Mouse (Mus musculus): ENCODE data around the gene Ralb. TPM values are rescaled to one million over a fixed set of nuclear protein-coding genes. Genes with fewer than 3 reads are reported as not detected.

Ralb gene
- polyA plus RNA-seq, 1 experiment from 2014 or later: 38.6 TPM

GRCm38 (mm10) chr1:119523826-119524225, 19.2 kb upstream of the Ralb start:
- Histone ChIP-seq H3K4me2 (no peak overlapping the region), H3K36me3 (replicated peaks) (peaks cover 20% of the 10 kb centered on the region), H3K4me1 (replicated peaks) (peaks cover 51% of the 10 kb centered on the region), H3K4me3 (replicated peaks) (no peak overlapping the region), H3K27ac (replicated peaks) (no peak overlapping the region), H3K9me3 (replicated peaks) (no peaks in the 10 kb centered on the region), H3K27me3 (no peaks in the 10 kb centered on the region), H3K9ac (no peak overlapping the region)
- whole genome bisulfite sequencing (ENCODE audit: insufficient replicate concordance): 77% methylated on average over 7 of the region's 7 CpGs
- no peak for ATAC-seq (ENCODE audit: insufficient read depth)

GRCm38 (mm10) chr1:119523369-119523768, 18.8 kb upstream of the Ralb start:
- H3K27me3 ChIP-seq: no peaks in the 10 kb centered on the region
- no peaks in the 10 kb centered on the region for H3K9me3 ChIP-seq (replicated peaks)
- H3K36me3 ChIP-seq (replicated peaks): peaks cover 16% of the 10 kb centered on the region
- H3K4me1 ChIP-seq (replicated peaks): peaks cover 51% of the 10 kb centered on the region
- no peak overlapping the region for H3K4me2 ChIP-seq
- WGBS (ENCODE audit: insufficient replicate concordance): 67% methylated on average over 7 of the region's 7 CpGs
- no peak overlapping the region for H3K9ac ChIP-seq
- ATAC-seq (ENCODE audit: insufficient read depth): no peak
- peak overlapping the region; percentile 38; the same call in 1 of the 2 replicates for H3K27ac ChIP-seq (replicated peaks)
- no peak overlapping the region for H3K4me3 ChIP-seq (replicated peaks)

- no peak overlapping the region for H3K4me3 ChIP-seq (replicated peaks)
- no peak for ATAC-seq (ENCODE audit: insufficient read depth)
- 62% methylated on average over 4 of the region's 4 CpGs for WGBS (ENCODE audit: insufficient replicate concordance)
- H3K36me3 ChIP-seq (replicated peaks): peaks cover 11% of the 10 kb centered on the region
- peaks cover 55% of the 10 kb centered on the region for H3K4me1 ChIP-seq (replicated peaks)
- H3K4me2 ChIP-seq: no peak overlapping the region
- no peaks in the 10 kb centered on the region for H3K9me3 ChIP-seq (replicated peaks)
- no peak overlapping the region for H3K9ac ChIP-seq
- peak overlapping the region; percentile 38; the same call in 1 of the 2 replicates for H3K27ac ChIP-seq (replicated peaks)
- H3K27me3 ChIP-seq: no peaks in the 10 kb centered on the region
Measured at GRCm38 (mm10) chr1:119522726-119523125, 18.1 kb upstream of the Ralb start.

- no peak overlapping the region for H3K4me3 ChIP-seq (replicated peaks)
- ATAC-seq (ENCODE audit: insufficient read depth): no peak
- no peak overlapping the region for H3K4me2 ChIP-seq
- H3K9ac ChIP-seq: no peak overlapping the region
- peaks cover 45% of the 10 kb centered on the region for H3K4me1 ChIP-seq (replicated peaks)
- no peaks in the 10 kb centered on the region for H3K27me3 ChIP-seq
- WGBS (ENCODE audit: insufficient replicate concordance): 72% methylated on average over 7 of the region's 7 CpGs
- no peak overlapping the region for H3K27ac ChIP-seq (replicated peaks)
- H3K9me3 ChIP-seq (replicated peaks): no peaks in the 10 kb centered on the region
- H3K36me3 ChIP-seq (replicated peaks): peaks cover under 1% of the 10 kb centered on the region; the same call in 1 of the 2 replicates
Measured at GRCm38 (mm10) chr1:119521681-119522080, 17.1 kb upstream of the Ralb start.

- ATAC-seq (ENCODE audit: insufficient read depth): no peak
- Histone ChIP-seq H3K27me3 (no peaks in the 10 kb centered on the region), H3K4me1 (replicated peaks) (peaks cover 39% of the 10 kb centered on the region), H3K4me2 (no peak overlapping the region), H3K9ac (no peak overlapping the region), H3K36me3 (replicated peaks) (no peaks in the 10 kb centered on the region), H3K27ac (replicated peaks) (no peak overlapping the region), H3K4me3 (replicated peaks) (no peak overlapping the region), H3K9me3 (replicated peaks) (no peaks in the 10 kb centered on the region)
- WGBS (ENCODE audit: insufficient replicate concordance): 40% methylated on average over 2 of the region's 2 CpGs
Measured at GRCm38 (mm10) chr1:119521029-119521428, 16.4 kb upstream of the Ralb start.

GRCm38 (mm10) chr1:119519286-119519685, 14.7 kb upstream of the Ralb start:
- 70% methylated on average over 6 of the region's 6 CpGs for WGBS (ENCODE audit: insufficient replicate concordance)

GRCm38 (mm10) chr1:119518786-119519185, 14.2 kb upstream of the Ralb start:
- no peak overlapping the region for H3K4me3 ChIP-seq (replicated peaks)
- H3K9ac ChIP-seq: no peak overlapping the region
- H3K4me1 ChIP-seq (replicated peaks): peaks cover 21% of the 10 kb centered on the region
- H3K9me3 ChIP-seq (replicated peaks): no peaks in the 10 kb centered on the region
- ATAC-seq (ENCODE audit: insufficient read depth): no peak
- no peaks in the 10 kb centered on the region for H3K36me3 ChIP-seq (replicated peaks)
- H3K27ac ChIP-seq (replicated peaks): no peak overlapping the region
- no peak overlapping the region for H3K4me2 ChIP-seq
- H3K27me3 ChIP-seq: no peaks in the 10 kb centered on the region

More at GRCm38 (mm10) chr1:119519286-119519685, 14.7 kb upstream of the Ralb start:
- peaks cover 23% of the 10 kb centered on the region for H3K4me1 ChIP-seq (replicated peaks)
- no peak overlapping the region for H3K4me3 ChIP-seq (replicated peaks)
- H3K36me3 ChIP-seq (replicated peaks): no peaks in the 10 kb centered on the region
- no peak overlapping the region for H3K4me2 ChIP-seq
- no peaks in the 10 kb centered on the region for H3K27me3 ChIP-seq
- H3K9me3 ChIP-seq (replicated peaks): no peaks in the 10 kb centered on the region
- no peak overlapping the region for H3K27ac ChIP-seq (replicated peaks)
- ATAC-seq (ENCODE audit: insufficient read depth): no peak
- no peak overlapping the region for H3K9ac ChIP-seq

- H3K4me2 ChIP-seq: no peak overlapping the region
- H3K9me3 ChIP-seq (replicated peaks): no peaks in the 10 kb centered on the region
- H3K27ac ChIP-seq (replicated peaks): no peak overlapping the region
- 60% methylated on average over 7 of the region's 7 CpGs for WGBS (ENCODE audit: insufficient replicate concordance)
- no peaks in the 10 kb centered on the region for H3K27me3 ChIP-seq
- H3K4me3 ChIP-seq (replicated peaks): no peak overlapping the region
- no peak overlapping the region for H3K9ac ChIP-seq
- H3K36me3 ChIP-seq (replicated peaks): no peaks in the 10 kb centered on the region
- H3K4me1 ChIP-seq (replicated peaks): peaks cover 15% of the 10 kb centered on the region
- no peak for ATAC-seq (ENCODE audit: insufficient read depth)
Measured at GRCm38 (mm10) chr1:119518060-119518459, 13.5 kb upstream of the Ralb start.

- ATAC-seq (ENCODE audit: insufficient read depth): peak; percentile 50; the same call in 1 of the 2 replicates
- Histone ChIP-seq H3K4me1 (replicated peaks) (no peaks in the 10 kb centered on the region), H3K4me3 (replicated peaks) (no peak overlapping the region), H3K9me3 (replicated peaks) (no peaks in the 10 kb centered on the region), H3K27me3 (peaks cover 37% of the 10 kb centered on the region), H3K4me2 (no peak overlapping the region), H3K9ac (no peak overlapping the region), H3K27ac (replicated peaks) (no peak overlapping the region), H3K36me3 (replicated peaks) (no peaks in the 10 kb centered on the region)
- WGBS (ENCODE audit: insufficient replicate concordance): 40% methylated on average over 8 of the region's 8 CpGs
Measured at GRCm38 (mm10) chr1:119510857-119511256, 6.3 kb upstream of the Ralb start.

- H3K4me1 ChIP-seq (replicated peaks): no peaks in the 10 kb centered on the region
- no peaks in the 10 kb centered on the region for H3K36me3 ChIP-seq (replicated peaks)
- H3K4me2 ChIP-seq: no peak overlapping the region
- H3K9ac ChIP-seq: no peak overlapping the region
- peaks cover 37% of the 10 kb centered on the region for H3K27me3 ChIP-seq
- no peak overlapping the region for H3K4me3 ChIP-seq (replicated peaks)
- WGBS (ENCODE audit: insufficient replicate concordance): 24% methylated on average over 9 of the region's 9 CpGs
- no peak for ATAC-seq (ENCODE audit: insufficient read depth)
- no peaks in the 10 kb centered on the region for H3K9me3 ChIP-seq (replicated peaks)
- no peak overlapping the region for H3K27ac ChIP-seq (replicated peaks)
Measured at GRCm38 (mm10) chr1:119510409-119510808, 5.8 kb upstream of the Ralb start.

- Histone ChIP-seq H3K4me3 (replicated peaks) (no peak overlapping the region), H3K36me3 (replicated peaks) (no peaks in the 10 kb centered on the region), H3K27ac (replicated peaks) (no peak overlapping the region), H3K4me1 (replicated peaks) (peaks cover 8% of the 10 kb centered on the region), H3K27me3 (peaks cover 37% of the 10 kb centered on the region), H3K9ac (no peak overlapping the region), H3K4me2 (no peak overlapping the region), H3K9me3 (replicated peaks) (no peaks in the 10 kb centered on the region)
- no peak for ATAC-seq (ENCODE audit: insufficient read depth)
- WGBS (ENCODE audit: insufficient replicate concordance): 56% methylated on average over 7 of the region's 7 CpGs
Measured at GRCm38 (mm10) chr1:119509474-119509873, 4.9 kb upstream of the Ralb start.

GRCm38 (mm10) chr1:119508548-119508947, 4.0 kb upstream of the Ralb start:
- no peak overlapping the region for H3K4me3 ChIP-seq (replicated peaks)
- no peak for ATAC-seq (ENCODE audit: insufficient read depth)
- H3K9ac ChIP-seq: no peak overlapping the region
- no peak overlapping the region for H3K27ac ChIP-seq (replicated peaks)
- no peaks in the 10 kb centered on the region for H3K9me3 ChIP-seq (replicated peaks)
- peaks cover 17% of the 10 kb centered on the region for H3K4me1 ChIP-seq (replicated peaks)
- H3K27me3 ChIP-seq: peaks cover 37% of the 10 kb centered on the region
- no peaks in the 10 kb centered on the region for H3K36me3 ChIP-seq (replicated peaks)
- H3K4me2 ChIP-seq: no peak overlapping the region
- 25% methylated on average over 4 of the region's 4 CpGs for WGBS (ENCODE audit: insufficient replicate concordance)
